Mouse (Mus musculus): ENCODE measurements around the gene R3hdml. TPM values are rescaled to one million over a fixed set of nuclear protein-coding genes. Genes with fewer than 3 reads are reported as not detected.
"Not testable (repeated sequence)": the region's sequence is repeated elsewhere in the genome, so short reads cannot be mapped to it uniquely, and the experiment has no call there.

The R3hdml gene
- total RNA-seq (2015) = not detected in 2 replicates
- not detected in 2 replicates for total RNA-seq (2017)

- no peak for ATAC-seq (replicated peaks; ENCODE audit: poor library complexity)
These were observed at the start of gene R3hdml for GRCm38 (mm10) chr2:163492018-163492417. TSS of gene R3hdml (plus strand) at chr2:163492318.

- no peak for ATAC-seq (replicated peaks; ENCODE audit: poor library complexity)
These were observed 48.6 kb upstream of the R3hdml start for GRCm38 (mm10) chr2:163443543-163443942.

- no peak for ATAC-seq (replicated peaks; ENCODE audit: poor library complexity)
These were observed 48.1 kb upstream of the R3hdml start for GRCm38 (mm10) chr2:163444017-163444416.

- ATAC-seq (replicated peaks; ENCODE audit: poor library complexity) = no peak
These were observed 44.7 kb upstream of the R3hdml start for GRCm38 (mm10) chr2:163447375-163447774.

- ATAC-seq (replicated peaks; ENCODE audit: poor library complexity) = no peak
These were observed 42.8 kb upstream of the R3hdml start for GRCm38 (mm10) chr2:163449276-163449675.

- no peak for ATAC-seq (replicated peaks; ENCODE audit: poor library complexity)
These were observed 41.3 kb upstream of the R3hdml start for GRCm38 (mm10) chr2:163450668-163451295.

- no peak for ATAC-seq (replicated peaks; ENCODE audit: poor library complexity)
These were observed 39.4 kb upstream of the R3hdml start for GRCm38 (mm10) chr2:163452738-163453137.

- no peak for ATAC-seq (replicated peaks; ENCODE audit: poor library complexity)
These were observed 38.7 kb upstream of the R3hdml start for GRCm38 (mm10) chr2:163453378-163453777.

GRCm38 (mm10) chr2:163458539-163459265 lies 33.4 kb upstream of the R3hdml start:
- peak; percentile 76 for ATAC-seq (replicated peaks; ENCODE audit: poor library complexity)

- peak; percentile 7; the same call in 1 of the 2 replicates for ATAC-seq (replicated peaks; ENCODE audit: poor library complexity)
These were observed 32.7 kb upstream of the R3hdml start for GRCm38 (mm10) chr2:163459380-163459779.

GRCm38 (mm10) chr2:163460622-163461021 lies 31.5 kb upstream of the R3hdml start:
- no peak for ATAC-seq (replicated peaks; ENCODE audit: poor library complexity)

GRCm38 (mm10) chr2:163461307-163461706 lies 30.8 kb upstream of the R3hdml start:
- ATAC-seq (replicated peaks; ENCODE audit: poor library complexity) = not testable (repeated sequence)

- no peak for ATAC-seq (replicated peaks; ENCODE audit: poor library complexity)
These were observed 29.7 kb upstream of the R3hdml start for GRCm38 (mm10) chr2:163462386-163462785.

GRCm38 (mm10) chr2:163462801-163463200 lies 29.3 kb upstream of the R3hdml start:
- ATAC-seq (replicated peaks; ENCODE audit: poor library complexity) = no peak

- ATAC-seq (replicated peaks; ENCODE audit: poor library complexity) = no peak
These were observed 28.8 kb upstream of the R3hdml start for GRCm38 (mm10) chr2:163463251-163463769.

- no peak for ATAC-seq (replicated peaks; ENCODE audit: poor library complexity)
These were observed 28.1 kb upstream of the R3hdml start for GRCm38 (mm10) chr2:163463998-163464397.

- no peak for ATAC-seq (replicated peaks; ENCODE audit: poor library complexity)
These were observed 27.6 kb upstream of the R3hdml start for GRCm38 (mm10) chr2:163464562-163464961.

GRCm38 (mm10) chr2:163466771-163467170 lies 25.3 kb upstream of the R3hdml start:
- ATAC-seq (replicated peaks; ENCODE audit: poor library complexity) = no peak

GRCm38 (mm10) chr2:163467585-163467984 lies 24.5 kb upstream of the R3hdml start:
- ATAC-seq (replicated peaks; ENCODE audit: poor library complexity) = no peak

- ATAC-seq (replicated peaks; ENCODE audit: poor library complexity) = no peak
These were observed 23.3 kb upstream of the R3hdml start for GRCm38 (mm10) chr2:163468866-163469265.

- ATAC-seq (replicated peaks; ENCODE audit: poor library complexity) = no peak
These were observed 22.4 kb upstream of the R3hdml start for GRCm38 (mm10) chr2:163469711-163470110.

GRCm38 (mm10) chr2:163471136-163471535 lies 21.0 kb upstream of the R3hdml start:
- no peak for ATAC-seq (replicated peaks; ENCODE audit: poor library complexity)

All from megakaryocyte progenitor cell, adult 5-6 weeks (primary cell).